Mouse (Mus musculus) lung, adult 2 months (tissue): ENCODE measurements around the gene Cdk14.

ENCODE experiments used
- CTCF ChIP-seq: fragments of 200-500 bp; IDR thresholded peaks from 2 replicates; pipeline ENCODE4 v1.5.1; 2011; ENCODE audit warnings: mild to moderate bottlenecking, low read length, control low read depth; ENCODE audit not compliant: insufficient read depth
- POLR2A ChIP-seq: fragments of 200-500 bp; IDR thresholded peaks from 2 replicates; pipeline ENCODE4 v1.6.1; 2011; ENCODE audit warnings: low read depth, mild to moderate bottlenecking, control low read depth, low read length, borderline replicate concordance; ENCODE audit errors: extremely low read depth

GRCm38 (mm10) chr5:5260966-5261724 lies 159.0 kb downstream of the Cdk14 start:
- TF ChIP-seq POLR2A (no peak), CTCF (no peak)
